Mouse (Mus musculus): ENCODE results near the gene Foxo6. TPM values are rescaled to one million over a fixed set of nuclear protein-coding genes. Genes with fewer than 3 reads are reported as not detected.

The Foxo6 gene
- polyA plus RNA-seq, 1 experiment from 2014 or later, result not detected

DNA sequence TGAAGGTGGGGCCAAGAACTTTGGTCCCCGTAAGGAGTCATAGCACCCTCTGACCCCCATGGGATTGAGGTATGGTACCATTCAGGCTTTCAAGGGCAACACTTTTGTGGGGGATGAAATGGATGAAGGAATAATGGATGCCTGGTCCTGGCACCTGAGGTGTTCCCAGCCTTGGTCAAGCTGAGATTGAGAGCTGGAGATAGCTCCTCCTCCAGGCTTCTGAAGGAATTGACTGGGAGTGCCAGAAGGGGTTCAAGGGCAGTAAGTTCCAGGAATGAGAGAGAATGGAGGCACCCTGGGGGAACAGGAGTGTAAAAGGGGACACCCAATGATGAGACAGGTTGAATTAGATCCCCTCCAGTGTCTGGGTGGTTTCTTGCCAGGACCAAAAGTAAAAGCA lies 3.0 kb downstream of the Foxo6 start:
- Histone ChIP-seq H3K27me3 (peaks cover 97% of the 10 kb centered on the region), H3K9me3 (replicated peaks) (no peaks in the 10 kb centered on the region), H3K27ac (replicated peaks) (no peak overlapping the region), H3K4me3 (replicated peaks) (no peak overlapping the region), H3K4me1 (replicated peaks) (peaks cover 23% of the 10 kb centered on the region), H3K9ac (no peak overlapping the region), H3K36me3 (replicated peaks) (no peaks in the 10 kb centered on the region), H3K4me2 (no peak overlapping the region)
- 44% methylated on average over 1 of the region's 1 CpGs for WGBS (ENCODE audit: insufficient replicate concordance)
- ATAC-seq (ENCODE audit: insufficient read depth), result no peak

DNA sequence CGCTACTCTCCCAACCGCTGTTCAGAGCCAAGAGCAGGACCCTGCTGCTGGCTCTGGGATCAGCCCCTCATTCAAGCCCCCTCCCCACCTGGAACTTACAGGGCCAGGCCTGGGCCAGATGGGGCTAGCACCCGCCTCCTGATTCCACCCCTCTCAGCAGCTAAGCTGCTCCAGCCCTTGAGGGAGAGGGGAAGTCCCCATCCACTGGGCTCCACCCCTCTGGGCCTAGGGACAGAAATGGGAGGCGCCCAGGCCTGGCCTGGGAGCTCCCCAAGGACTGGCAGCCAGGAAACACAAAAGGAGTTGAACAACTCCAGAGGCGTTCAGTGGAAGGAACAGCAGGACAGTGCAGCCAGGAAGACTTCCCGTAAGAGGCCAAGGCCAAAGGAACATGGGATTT lies 4.0 kb downstream of the Foxo6 start:
- ATAC-seq (ENCODE audit: insufficient read depth), result no peak
- Histone ChIP-seq H3K4me3 (replicated peaks) (peak overlapping the region; percentile 38), H3K4me1 (replicated peaks) (peaks cover 22% of the 10 kb centered on the region), H3K9ac (no peak overlapping the region), H3K27ac (replicated peaks) (no peak overlapping the region), H3K4me2 (peak overlapping the region; percentile 63), H3K36me3 (replicated peaks) (no peaks in the 10 kb centered on the region), H3K27me3 (peaks cover 88% of the 10 kb centered on the region), H3K9me3 (replicated peaks) (no peaks in the 10 kb centered on the region)
- WGBS (ENCODE audit: insufficient replicate concordance), result 20% methylated on average over 6 of the region's 6 CpGs

DNA sequence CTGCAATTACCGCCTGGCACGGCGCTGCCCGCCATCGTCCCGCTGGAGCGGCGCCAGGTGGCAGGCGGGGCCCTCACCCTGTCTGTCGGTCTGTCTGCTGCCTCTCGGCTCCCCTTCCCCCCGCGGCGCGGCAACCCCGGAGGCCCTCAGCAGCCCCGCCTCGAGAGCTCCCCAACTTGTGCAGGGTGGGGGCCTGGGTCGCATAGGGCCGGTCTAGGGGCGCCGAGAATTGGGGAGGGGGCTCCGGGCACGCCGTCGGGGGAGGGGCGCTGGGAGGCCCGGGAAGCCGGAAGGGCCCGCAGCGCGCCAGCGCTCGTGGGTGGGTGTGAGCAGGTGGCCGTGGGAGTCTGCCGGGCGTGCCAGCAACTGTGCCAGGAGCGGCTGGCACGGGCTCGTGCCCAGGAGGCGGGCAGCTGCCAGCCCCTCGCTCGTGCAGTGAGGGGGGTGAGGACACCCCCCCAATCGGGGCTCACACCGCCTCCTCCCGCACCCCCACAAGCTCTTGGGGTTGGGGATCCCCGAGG lies 4.5 kb downstream of the Foxo6 start:
- H3K36me3 ChIP-seq (replicated peaks), result no peaks in the 10 kb centered on the region
- no peak overlapping the region for H3K9ac ChIP-seq
- whole genome bisulfite sequencing (ENCODE audit: insufficient replicate concordance), result 2% methylated on average over 47 of the region's 47 CpGs
- H3K4me2 ChIP-seq, result peak overlapping the region; percentile 63
- no peak for ATAC-seq (ENCODE audit: insufficient read depth)
- peaks cover 83% of the 10 kb centered on the region for H3K27me3 ChIP-seq
- no peak overlapping the region for H3K27ac ChIP-seq (replicated peaks)
- H3K4me3 ChIP-seq (replicated peaks), result peak overlapping the region; percentile 38
- H3K4me1 ChIP-seq (replicated peaks), result peaks cover 17% of the 10 kb centered on the region
- no peaks in the 10 kb centered on the region for H3K9me3 ChIP-seq (replicated peaks)

- ATAC-seq (ENCODE audit: insufficient read depth), result no peak
- peaks cover 75% of the 10 kb centered on the region for H3K27me3 ChIP-seq
- 53% methylated on average over 3 of the region's 3 CpGs for WGBS (ENCODE audit: insufficient replicate concordance)
Observed at GRCm38 (mm10) chr4:120281011-120281410, 6.1 kb downstream of the Foxo6 start.

DNA sequence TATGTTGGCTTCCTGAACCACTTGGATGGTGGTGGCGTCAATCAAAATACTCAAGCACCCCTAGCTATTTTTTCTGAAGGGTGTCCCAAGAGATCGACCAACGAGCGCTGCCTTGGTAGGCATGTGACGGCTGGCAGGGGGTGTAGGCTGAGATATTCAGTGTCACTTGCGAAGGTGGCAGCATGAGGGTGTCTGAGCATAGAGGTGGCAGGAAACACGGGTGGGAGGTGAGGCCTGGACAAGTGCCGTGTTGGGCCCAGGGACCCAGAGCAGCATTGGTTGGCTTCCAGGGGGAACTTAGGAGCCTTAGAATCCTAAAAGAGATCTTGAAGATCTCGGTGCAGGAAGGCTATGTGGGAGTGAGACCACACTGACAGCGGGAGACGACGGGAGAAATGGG lies 6.7 kb downstream of the Foxo6 start:
- WGBS (ENCODE audit: insufficient replicate concordance), result 64% methylated on average over 12 of the region's 12 CpGs
- H3K9me3 ChIP-seq (replicated peaks), result no peaks in the 10 kb centered on the region

More at GRCm38 (mm10) chr4:120281011-120281410, 6.1 kb downstream of the Foxo6 start:
- H3K9ac ChIP-seq, result no peak overlapping the region
- no peak overlapping the region for H3K4me3 ChIP-seq (replicated peaks)
- H3K36me3 ChIP-seq (replicated peaks), result no peaks in the 10 kb centered on the region
- H3K9me3 ChIP-seq (replicated peaks), result no peaks in the 10 kb centered on the region
- no peak overlapping the region for H3K4me2 ChIP-seq
- no peak overlapping the region for H3K27ac ChIP-seq (replicated peaks)
- H3K4me1 ChIP-seq (replicated peaks), result peaks cover 6% of the 10 kb centered on the region; the same call in 1 of the 2 replicates

GRCm38 (mm10) chr4:120277255-120277928 lies 9.8 kb downstream of the Foxo6 start:
- 45% methylated on average over 4 of the region's 4 CpGs for WGBS (ENCODE audit: insufficient replicate concordance)
- no peak for ATAC-seq (ENCODE audit: insufficient read depth)
- Histone ChIP-seq H3K9me3 (replicated peaks) (no peaks in the 10 kb centered on the region), H3K4me3 (replicated peaks) (no peak overlapping the region), H3K4me1 (replicated peaks) (0 out of 2 replicates have a peak, but pooled peaks cover under 1% of the 10 kb centered on the region), H3K9ac (no peak overlapping the region), H3K4me2 (no peak overlapping the region), H3K36me3 (replicated peaks) (no peaks in the 10 kb centered on the region), H3K27ac (replicated peaks) (no peak overlapping the region), H3K27me3 (peaks cover 51% of the 10 kb centered on the region)

More for the DNA sequence above, 6.7 kb downstream of the Foxo6 start:
- H3K4me1 ChIP-seq (replicated peaks), result peaks cover 6% of the 10 kb centered on the region; the same call in 1 of the 2 replicates
- no peak for ATAC-seq (ENCODE audit: insufficient read depth)
- H3K4me2 ChIP-seq, result no peak overlapping the region
- H3K9ac ChIP-seq, result no peak overlapping the region
- H3K36me3 ChIP-seq (replicated peaks), result no peaks in the 10 kb centered on the region
- H3K27ac ChIP-seq (replicated peaks), result no peak overlapping the region
- peaks cover 69% of the 10 kb centered on the region for H3K27me3 ChIP-seq
- H3K4me3 ChIP-seq (replicated peaks), result no peak overlapping the region

DNA sequence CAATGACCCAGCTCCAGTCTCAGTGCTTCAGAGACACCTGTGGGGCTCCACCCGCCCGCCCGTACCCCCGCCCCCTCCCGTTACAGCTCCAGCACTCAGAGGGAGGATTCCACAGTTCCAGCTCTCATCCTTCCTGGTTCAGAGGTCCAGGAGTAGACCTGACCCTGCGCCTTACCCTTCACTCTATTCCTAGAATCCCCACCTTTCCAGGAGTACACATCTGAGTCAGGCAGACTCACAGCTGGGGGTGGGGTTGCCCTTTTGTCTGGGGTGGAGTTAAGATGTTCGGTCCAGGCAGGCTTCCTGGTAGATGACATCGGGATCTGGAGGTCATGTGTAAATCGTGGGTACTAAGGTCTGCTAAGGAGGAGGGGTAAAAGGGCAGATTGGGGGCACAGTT lies 11.7 kb downstream of the Foxo6 start:
- H3K27me3 ChIP-seq, result peaks cover 49% of the 10 kb centered on the region
- no peak overlapping the region for H3K27ac ChIP-seq (replicated peaks)
- no peak overlapping the region for H3K4me2 ChIP-seq
- WGBS (ENCODE audit: insufficient replicate concordance), result 58% methylated on average over 9 of the region's 9 CpGs
- no peaks in the 10 kb centered on the region for H3K36me3 ChIP-seq (replicated peaks)
- no peak for ATAC-seq (ENCODE audit: insufficient read depth)
- H3K9me3 ChIP-seq (replicated peaks), result no peaks in the 10 kb centered on the region
- no peak overlapping the region for H3K9ac ChIP-seq
- no peak overlapping the region for H3K4me3 ChIP-seq (replicated peaks)
- no peaks in the 10 kb centered on the region for H3K4me1 ChIP-seq (replicated peaks)

DNA sequence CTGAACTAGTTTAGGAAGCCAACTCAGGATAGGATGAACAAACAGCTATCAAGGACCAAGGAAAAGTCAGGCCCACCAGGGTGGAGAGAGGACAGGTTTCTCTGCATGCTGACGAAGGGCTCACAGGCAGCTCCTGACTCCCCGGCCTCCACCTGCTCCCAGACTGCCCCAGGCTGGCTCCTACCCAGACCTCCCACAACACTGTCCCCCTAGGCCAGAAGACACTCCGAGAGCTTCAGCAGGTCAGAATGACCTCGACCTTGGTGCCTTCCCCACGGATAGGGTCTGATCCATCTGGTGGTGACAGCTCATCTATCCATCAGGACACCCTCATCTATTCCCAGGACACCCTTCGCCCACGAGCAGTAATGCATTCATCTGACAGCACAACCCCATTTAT lies 13.6 kb downstream of the Foxo6 start:
- Histone ChIP-seq H3K4me3 (replicated peaks) (no peak overlapping the region), H3K9me3 (replicated peaks) (no peaks in the 10 kb centered on the region), H3K27ac (replicated peaks) (no peak overlapping the region), H3K27me3 (peaks cover 56% of the 10 kb centered on the region), H3K4me1 (replicated peaks) (no peaks in the 10 kb centered on the region), H3K9ac (no peak overlapping the region), H3K4me2 (no peak overlapping the region), H3K36me3 (replicated peaks) (no peaks in the 10 kb centered on the region)
- WGBS (ENCODE audit: insufficient replicate concordance), result 48% methylated on average over 7 of the region's 7 CpGs
- no peak for ATAC-seq (ENCODE audit: insufficient read depth)

- H3K27me3 ChIP-seq, result peaks cover 70% of the 10 kb centered on the region
- H3K4me2 ChIP-seq, result no peak overlapping the region
- H3K9ac ChIP-seq, result no peak overlapping the region
- no peaks in the 10 kb centered on the region for H3K36me3 ChIP-seq (replicated peaks)
- no peaks in the 10 kb centered on the region for H3K9me3 ChIP-seq (replicated peaks)
- WGBS (ENCODE audit: insufficient replicate concordance), result 56% methylated on average over 6 of the region's 6 CpGs
- ATAC-seq (ENCODE audit: insufficient read depth), result no peak
- H3K4me3 ChIP-seq (replicated peaks), result no peak overlapping the region
- H3K4me1 ChIP-seq (replicated peaks), result no peaks in the 10 kb centered on the region
- no peak overlapping the region for H3K27ac ChIP-seq (replicated peaks)
Observed at GRCm38 (mm10) chr4:120271886-120272580, 15.1 kb downstream of the Foxo6 start.

- H3K9me3 ChIP-seq (replicated peaks), result no peaks in the 10 kb centered on the region
Observed at GRCm38 (mm10) chr4:120271208-120271607, 15.9 kb downstream of the Foxo6 start.

DNA sequence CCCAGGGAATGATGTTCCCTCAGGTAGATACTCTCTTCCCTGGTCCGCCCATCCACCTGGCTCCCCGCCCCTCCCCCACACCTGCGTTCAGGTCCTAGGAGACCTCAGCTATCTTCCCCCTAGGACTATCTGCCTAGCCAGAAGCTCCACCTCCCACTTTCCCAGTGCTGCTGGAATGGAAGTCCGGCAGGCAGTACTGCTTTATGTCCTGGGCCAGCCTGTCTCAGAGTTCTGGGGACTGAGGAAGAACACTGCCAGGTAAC lies 16.3 kb downstream of the Foxo6 start:
- no peak for ATAC-seq (ENCODE audit: insufficient read depth)

More at GRCm38 (mm10) chr4:120271208-120271607, 15.9 kb downstream of the Foxo6 start:
- peaks cover 74% of the 10 kb centered on the region for H3K27me3 ChIP-seq
- H3K4me3 ChIP-seq (replicated peaks), result no peak overlapping the region
- H3K36me3 ChIP-seq (replicated peaks), result no peaks in the 10 kb centered on the region
- H3K4me1 ChIP-seq (replicated peaks), result no peaks in the 10 kb centered on the region
- ATAC-seq (ENCODE audit: insufficient read depth), result no peak
- no peak overlapping the region for H3K27ac ChIP-seq (replicated peaks)
- 49% methylated on average over 8 of the region's 8 CpGs for WGBS (ENCODE audit: insufficient replicate concordance)
- H3K4me2 ChIP-seq, result no peak overlapping the region
- no peak overlapping the region for H3K9ac ChIP-seq

More for the DNA sequence above, 16.3 kb downstream of the Foxo6 start:
- H3K4me1 ChIP-seq (replicated peaks), result no peaks in the 10 kb centered on the region
- no peak overlapping the region for H3K4me2 ChIP-seq
- no peaks in the 10 kb centered on the region for H3K9me3 ChIP-seq (replicated peaks)
- 26% methylated on average over 4 of the region's 4 CpGs for WGBS (ENCODE audit: insufficient replicate concordance)
- no peak overlapping the region for H3K9ac ChIP-seq
- H3K36me3 ChIP-seq (replicated peaks), result no peaks in the 10 kb centered on the region
- peaks cover 76% of the 10 kb centered on the region for H3K27me3 ChIP-seq
- no peak overlapping the region for H3K4me3 ChIP-seq (replicated peaks)
- H3K27ac ChIP-seq (replicated peaks), result no peak overlapping the region

Data from liver, embryonic 15.5 days (tissue).